Mouse (Mus musculus): ENCODE data around the gene Taar7f. TPM values are rescaled to one million over a fixed set of nuclear protein-coding genes. Genes with fewer than 3 reads are reported as not detected.

The Taar7f gene
- total RNA-seq, 2 experiments from 2014 or later: not detected

Other genes starting within 250 kb of the Taar7f start
- gene Vnn3, start 198.0 kb upstream of the Taar7f start, total RNA-seq (2021): under 1 TPM in 1 of 2 experiments, not detected in 1; 0.21 TPM
- under 1 TPM; 0.14 to 0.25 TPM for gene Vnn1, start 154.8 kb upstream of the Taar7f start, total RNA-seq (2021)
- not detected for gene Taar1, start 129.2 kb upstream of the Taar7f start, total RNA-seq (2021)
- gene Taar2, start 110.9 kb upstream of the Taar7f start, total RNA-seq (2021): not detected
- gene Taar3, start 100.0 kb upstream of the Taar7f start, total RNA-seq (2021): not detected
- gene Taar4, start 89.0 kb upstream of the Taar7f start, total RNA-seq (2021): not detected
- not detected for gene Taar5, start 78.8 kb upstream of the Taar7f start, total RNA-seq (2021)
- not detected for gene Taar6, start 63.9 kb upstream of the Taar7f start, total RNA-seq (2021)
- not detected for gene Taar7a, start 56.0 kb upstream of the Taar7f start, total RNA-seq (2021)
- not detected for gene Taar7b, start 49.6 kb upstream of the Taar7f start, total RNA-seq (2021)
- gene Taar7d, start 22.3 kb upstream of the Taar7f start, total RNA-seq (2021): not detected
- not detected for gene Taar7e, start 11.9 kb upstream of the Taar7f start, total RNA-seq (2021)
- gene Taar8a, start 27.0 kb downstream of the Taar7f start, total RNA-seq (2021): not detected
- not detected for gene Taar8b, start 42.8 kb downstream of the Taar7f start, total RNA-seq (2021)
- gene Taar8c, start 52.4 kb downstream of the Taar7f start, total RNA-seq (2021): not detected
- gene Taar9, start 60.0 kb downstream of the Taar7f start, total RNA-seq (2021): not detected
- 100 to 1,000 TPM; 122 to 129 TPM for gene Stx7, start 99.8 kb downstream of the Taar7f start, total RNA-seq (2021)
- 1 to 10 TPM; 5.4 to 5.8 TPM for gene Moxd1, start 174.0 kb downstream of the Taar7f start, total RNA-seq (2021)